Mouse (Mus musculus) liver, embryonic 14.5 days (tissue): ENCODE results near the gene Rsbn1.

Source experiments
- CTCF ChIP-seq: IDR thresholded peaks from 2 replicates; pipeline ENCODE4 v1.5.1; 2016; ENCODE audit warnings: antibody characterized with exemption, low read depth, control low read depth
- EP300 ChIP-seq: IDR thresholded peaks from 2 replicates; pipeline ENCODE4 v1.6.1; 2016; ENCODE audit warnings: antibody characterized with exemption, low read depth

GRCm38 (mm10) chr3:104007479-104007878 is 93.6 kb downstream of the Rsbn1 start:
- no peak for TF ChIP-seq EP300
- no peak for TF ChIP-seq CTCF
